Mouse (Mus musculus): ENCODE measurements around the gene Itgal.
A peak's percentile ranks its signal among the peaks of the same experiment; 100 is the strongest.

Itgal gene

DNA sequence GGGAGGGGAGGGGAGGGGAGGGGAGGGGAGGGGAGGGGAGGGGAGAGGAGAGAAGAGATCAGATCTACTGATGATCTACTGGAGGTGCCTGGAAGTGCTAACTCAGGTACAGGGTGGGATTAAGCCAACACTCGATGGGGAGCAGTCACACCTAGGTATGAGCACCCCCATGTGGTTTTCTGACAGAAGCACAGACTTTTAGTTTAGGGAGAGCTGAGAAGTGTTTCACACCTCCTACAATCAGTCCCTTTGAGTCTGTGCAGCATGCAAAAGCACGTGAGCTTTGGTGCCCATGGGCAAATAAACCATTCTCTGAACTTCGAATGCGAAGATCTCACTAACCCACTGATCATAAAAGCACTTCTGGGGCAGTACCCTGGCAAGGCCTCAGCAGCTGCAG lies 46.3 kb downstream of the Itgal start:
- no peak for DNase-seq (ENCODE audit: low spot score in 2 of 2)

DNA sequence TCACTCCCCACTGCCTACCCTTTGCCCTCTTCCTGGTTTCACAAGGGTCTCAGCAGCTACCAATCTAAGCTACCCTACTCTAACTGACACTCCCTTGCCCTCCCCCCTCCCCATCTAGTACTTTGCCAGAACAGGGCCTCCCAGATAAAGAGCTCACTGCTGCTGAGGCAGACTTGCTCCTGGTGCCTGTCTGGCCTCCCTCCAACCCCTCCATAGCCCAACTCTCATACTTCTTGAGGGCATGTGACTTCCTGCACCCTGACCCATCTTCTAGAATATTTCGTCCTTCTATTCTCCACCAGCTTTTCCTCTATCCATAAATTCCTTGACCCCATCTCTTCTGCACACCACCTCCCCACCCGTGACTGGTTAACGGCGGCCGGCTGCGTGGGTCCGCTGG lies 46.8 kb downstream of the Itgal start:
- no peak for DNase-seq (ENCODE audit: low spot score in 2 of 2)

DNA sequence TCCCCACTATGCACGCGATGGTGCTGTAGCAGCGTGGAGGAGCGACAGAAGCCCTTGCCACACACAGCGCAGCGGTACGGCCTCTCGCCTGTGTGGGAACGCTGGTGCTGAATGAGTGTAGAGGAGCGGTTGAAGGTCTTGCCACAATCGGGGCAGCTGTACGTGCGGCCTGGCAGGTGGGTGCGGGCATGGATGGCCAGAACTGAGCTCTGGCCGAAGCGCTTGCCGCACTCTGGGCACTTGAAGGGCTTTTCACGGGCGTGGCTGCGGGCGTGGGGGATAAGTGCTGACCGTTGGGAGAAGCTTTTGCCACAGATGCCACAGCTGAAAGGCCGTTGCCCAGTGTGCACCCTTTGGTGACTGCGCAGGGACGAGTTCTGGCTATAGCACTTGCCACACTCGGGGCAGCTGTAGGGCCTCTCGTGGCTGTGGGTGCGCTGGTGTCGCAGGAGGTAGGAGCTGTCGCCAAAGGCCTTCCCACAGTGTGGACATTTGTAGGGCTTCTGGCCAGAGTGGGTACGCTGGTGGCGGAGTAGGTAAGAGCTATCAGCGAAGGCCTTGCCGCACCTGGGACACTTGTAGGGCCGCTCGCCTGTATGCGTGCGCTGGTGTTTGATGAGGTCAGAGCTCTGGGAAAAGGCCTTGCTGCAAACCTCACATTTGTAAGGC lies 47.4 kb downstream of the Itgal start:
- DNase-seq (ENCODE audit: low spot score in 2 of 2): no peak

DNA sequence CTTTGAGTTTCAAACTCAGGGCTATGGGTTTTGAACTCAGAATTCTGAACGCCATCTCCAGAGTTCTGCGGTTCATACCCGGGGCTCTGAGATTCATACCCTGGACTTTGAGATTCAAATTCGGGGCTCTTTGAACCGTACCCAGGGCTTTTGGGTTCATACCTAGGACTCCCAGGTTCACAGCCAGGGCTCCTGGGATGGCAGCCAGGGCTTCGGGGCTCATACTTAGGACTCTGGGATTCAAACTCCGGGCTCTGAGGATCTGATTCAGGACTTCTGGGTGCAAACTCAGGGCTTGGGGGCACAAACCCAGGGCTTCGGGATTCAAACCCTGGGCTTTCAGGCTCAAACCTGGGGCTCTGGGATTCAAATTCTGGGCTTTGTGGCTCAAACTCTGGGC lies 48.3 kb downstream of the Itgal start:
- no peak for DNase-seq (ENCODE audit: low spot score in 2 of 2)

DNA sequence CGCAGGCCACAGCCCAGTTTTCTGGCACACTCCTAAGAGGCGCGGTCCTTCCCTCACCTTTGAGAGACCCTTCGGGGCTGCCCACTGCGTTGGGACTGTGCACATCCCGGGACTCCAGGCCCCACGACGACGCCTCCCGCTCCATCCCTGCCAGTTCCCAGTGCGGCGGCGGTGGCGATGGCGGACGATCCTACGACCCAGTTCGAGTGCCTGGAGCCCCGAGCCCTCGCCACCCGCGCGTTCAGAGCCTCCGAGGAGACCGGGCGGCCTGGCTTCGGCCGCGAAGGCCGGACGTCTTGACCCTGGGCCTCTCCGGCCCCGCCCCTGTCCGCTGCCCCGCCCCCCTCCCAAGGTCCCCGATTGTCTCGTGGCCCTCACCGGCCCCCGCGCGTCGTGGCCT lies 49.0 kb downstream of the Itgal start:
- peak in 1 of 2 experiments; percentile 47 for DNase-seq (ENCODE audit: low spot score in 2 of 2)

DNA sequence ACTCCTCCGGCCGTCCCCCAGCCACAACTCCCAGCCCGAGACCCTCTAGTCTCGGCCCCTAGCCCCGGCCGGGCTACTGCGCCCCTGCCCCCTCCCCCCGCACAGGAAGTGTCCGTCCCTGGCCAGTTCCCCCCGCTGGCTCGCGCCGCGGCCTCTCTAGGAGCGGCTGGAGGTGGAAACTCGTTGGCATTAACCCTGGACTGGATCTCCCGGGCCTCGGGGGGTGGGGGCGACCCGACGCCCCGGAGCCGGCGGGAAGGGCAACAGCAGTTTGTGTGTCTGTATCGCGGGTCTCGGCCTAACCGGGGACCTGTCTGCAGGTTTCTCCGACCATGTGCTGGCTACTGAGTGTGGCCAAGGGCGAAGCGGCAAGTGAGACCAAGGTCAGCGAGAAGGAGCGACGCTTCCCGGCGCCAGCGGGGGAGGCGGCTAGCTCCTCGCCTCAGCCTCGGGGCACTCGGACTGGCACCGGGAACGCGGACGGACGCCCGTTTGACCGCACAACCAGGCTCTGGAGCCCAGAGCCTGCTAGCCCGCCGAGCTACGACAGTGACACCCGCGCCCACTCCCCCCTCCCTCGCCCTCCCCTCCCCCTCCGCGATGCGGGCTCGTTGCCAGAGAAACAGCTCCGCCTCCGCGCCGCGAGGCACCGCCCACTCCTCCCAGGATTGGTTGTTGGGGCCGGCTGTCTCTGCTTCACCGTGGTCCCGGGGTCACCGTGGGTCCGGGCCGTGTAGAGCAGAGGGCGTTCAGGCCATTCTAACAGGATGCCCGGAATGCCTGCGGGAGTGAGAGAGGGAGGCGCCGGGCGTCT lies 49.7 kb downstream of the Itgal start, which contains the start of gene Zfp768:
Gene Zfp768, minus strand, starts transcription at position 78 of the 814 bp plus-strand sequence.
- peak; percentile 92 to 93 for DNase-seq (ENCODE audit: low spot score in 2 of 2)

DNA sequence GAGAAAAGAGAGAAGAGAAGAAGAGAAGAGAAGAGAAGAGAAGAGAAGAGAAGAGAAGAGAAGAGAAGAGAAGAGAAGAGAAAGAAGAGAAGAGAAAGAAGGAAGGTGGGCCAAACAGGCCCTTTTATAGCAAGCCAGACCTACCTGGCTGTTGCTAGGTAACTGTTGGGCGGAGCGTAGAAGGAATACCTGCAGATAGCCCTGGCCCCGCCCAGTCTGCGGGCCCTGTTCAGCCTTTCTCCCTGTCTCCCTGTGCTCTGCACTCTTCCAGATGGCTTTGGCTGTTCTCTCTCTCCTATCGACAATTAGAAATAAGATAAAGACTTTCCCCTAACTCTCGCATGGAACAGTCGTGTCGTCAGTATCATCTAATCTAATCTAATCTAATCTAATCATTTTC lies 50.6 kb downstream of the Itgal start:
- DNase-seq (ENCODE audit: low spot score in 2 of 2): no peak

DNA sequence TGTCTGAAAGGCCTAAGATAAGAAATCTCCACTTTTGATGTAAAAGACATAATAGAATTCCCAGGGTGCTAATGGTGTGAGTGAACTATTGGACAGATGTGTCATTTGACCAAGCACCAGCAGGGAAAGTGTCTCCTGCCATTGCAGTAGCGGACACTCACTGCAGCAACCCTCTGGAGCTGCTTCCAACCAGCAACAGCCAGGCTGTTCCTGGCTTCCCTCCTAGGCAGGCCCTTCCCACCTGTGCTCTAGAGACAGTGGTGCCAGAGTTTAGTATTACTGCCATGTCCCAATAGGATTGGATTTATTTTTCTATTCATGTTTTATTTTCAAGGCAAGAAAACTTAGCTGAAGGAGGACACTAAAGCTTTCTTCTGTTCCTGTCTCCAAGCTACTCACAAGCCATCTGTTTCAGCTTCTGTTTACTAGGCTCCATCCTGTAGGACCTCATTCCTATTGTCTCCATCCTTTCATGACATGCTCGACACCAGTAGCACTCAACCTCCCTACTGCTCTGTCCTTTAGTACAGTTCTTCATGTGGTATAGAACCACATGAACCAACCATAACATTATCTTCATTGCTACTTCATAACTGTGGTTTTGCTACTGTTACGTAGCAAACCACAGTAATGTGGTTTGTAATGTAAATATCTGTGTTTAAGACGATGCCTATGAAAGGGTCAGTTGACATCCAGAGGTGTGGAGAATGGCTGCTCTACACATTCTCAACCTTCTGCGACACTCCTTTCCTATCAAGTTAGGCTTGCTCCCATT lies 55.4 kb downstream of the Itgal start:
- DNase-seq (ENCODE audit: low spot score in 2 of 2): no peak

DNA sequence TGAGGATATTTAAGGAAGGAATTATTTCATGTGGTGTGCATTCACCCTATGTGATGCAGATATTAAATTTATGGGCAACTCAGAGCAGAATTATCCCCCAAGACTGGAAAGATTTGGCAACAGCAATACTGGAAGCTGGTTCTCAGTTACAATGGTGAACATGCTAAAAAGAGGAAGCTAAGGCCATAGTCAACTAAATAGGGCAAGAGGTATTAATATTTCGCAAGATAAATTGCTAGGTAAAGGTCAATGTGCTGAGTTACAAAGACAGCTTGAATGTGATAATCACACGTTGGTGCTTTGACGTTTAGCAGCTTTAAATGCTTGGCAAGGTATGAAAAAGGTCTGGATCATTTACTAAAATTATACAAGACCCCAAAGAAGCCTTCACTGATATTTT lies 59.7 kb downstream of the Itgal start:
- no peak for DNase-seq (ENCODE audit: low spot score in 2 of 2)

DNA sequence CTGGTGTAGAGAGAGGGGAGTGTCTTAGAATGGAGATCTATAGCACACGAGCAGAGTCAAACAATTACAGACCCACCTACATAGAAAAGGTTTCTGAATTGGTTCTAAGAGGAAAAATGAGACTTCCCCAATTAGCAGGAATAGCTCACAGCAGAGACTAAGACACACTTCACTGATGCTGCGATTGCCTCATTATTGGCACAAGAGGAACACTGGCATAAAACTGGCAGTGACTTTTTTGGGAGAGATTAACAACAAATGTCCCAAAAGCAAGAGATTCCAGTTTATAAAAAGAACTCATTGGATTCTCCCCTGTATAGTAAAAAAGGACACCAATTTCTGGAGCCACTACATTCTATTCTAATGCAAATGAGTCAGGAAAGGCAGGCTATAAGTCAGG lies 61.8 kb downstream of the Itgal start:
- DNase-seq (ENCODE audit: low spot score in 2 of 2): no peak

DNA sequence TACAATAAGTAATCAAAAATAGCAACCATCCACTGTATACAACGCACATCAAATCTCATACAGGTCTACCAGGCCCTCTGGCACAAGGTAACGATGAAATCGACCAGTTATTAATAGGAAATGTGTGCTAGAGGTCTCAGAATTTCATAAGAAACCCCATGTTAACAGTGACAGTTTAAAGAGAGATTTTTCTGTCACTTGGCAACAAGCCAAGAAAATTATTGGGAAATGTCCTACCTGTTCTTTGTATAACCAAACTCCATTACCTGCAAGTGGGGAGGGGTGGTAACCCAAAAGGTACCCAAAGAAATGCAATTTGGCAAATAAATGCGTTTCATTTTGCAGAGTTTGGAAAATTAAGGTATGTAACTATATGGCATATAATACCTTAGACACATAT lies 62.4 kb downstream of the Itgal start:
- DNase-seq (ENCODE audit: low spot score in 2 of 2): no peak

DNA sequence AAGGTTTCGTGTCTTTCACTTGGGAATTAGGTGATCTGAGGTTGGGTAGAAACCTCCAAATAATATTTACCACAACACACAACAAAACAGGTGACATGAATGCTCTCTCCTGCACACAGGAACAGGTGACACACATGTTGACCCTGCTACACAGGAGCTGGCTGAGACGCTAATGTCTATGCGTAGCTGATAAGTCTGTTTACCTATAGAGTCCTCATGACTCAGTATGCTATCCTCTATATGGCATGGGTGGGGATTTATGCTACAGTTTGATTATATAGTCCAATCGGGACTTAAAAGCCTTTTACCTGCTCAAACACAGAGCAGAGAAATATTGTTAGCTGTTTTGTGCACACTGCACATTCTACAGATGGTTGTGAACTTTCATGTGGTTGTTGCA lies 64.2 kb downstream of the Itgal start:
- DNase-seq (ENCODE audit: low spot score in 2 of 2): no peak

DNA sequence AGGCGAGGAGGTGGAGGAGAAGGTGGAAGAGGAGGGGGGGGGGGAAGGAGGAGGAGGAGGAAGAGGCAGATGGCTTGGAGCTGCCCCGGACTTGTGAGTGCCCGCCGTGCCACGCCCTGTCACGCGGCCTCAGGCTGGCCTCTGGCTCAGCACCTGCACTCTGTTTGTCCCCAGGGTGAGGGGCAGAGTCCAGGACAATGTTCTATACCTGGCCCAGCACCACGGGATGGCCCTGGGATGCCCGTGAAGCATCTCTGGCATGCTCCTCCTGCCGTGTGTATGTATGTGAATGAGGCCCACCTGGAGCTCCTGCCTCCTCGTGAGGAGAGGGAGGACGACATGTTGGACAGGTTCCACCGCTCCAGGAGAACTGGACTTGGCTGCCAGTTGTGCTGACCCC lies 65.4 kb downstream of the Itgal start:
- no peak for DNase-seq (ENCODE audit: low spot score in 2 of 2)

DNA sequence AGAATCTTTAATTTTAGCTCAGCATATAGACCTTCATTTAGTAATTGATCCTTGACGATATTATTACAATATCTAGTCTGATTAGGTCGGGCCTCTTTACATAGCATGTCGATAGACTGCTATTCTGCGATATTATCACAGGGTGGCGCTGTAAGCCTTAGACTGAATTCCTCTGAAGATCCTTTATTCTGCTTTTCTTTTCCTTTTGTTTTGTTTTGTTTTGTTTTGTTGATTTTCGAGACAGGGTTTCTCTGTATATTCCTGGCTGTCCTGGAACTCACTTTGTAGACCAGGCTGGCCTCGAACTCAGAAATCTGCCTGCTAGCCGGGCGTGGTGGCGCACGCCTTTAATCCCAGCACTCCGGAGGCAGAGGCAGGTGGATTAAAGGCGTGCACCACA lies 66.4 kb downstream of the Itgal start:
- DNase-seq (ENCODE audit: low spot score in 2 of 2): peak in 1 of 2 experiments; percentile 36

DNA sequence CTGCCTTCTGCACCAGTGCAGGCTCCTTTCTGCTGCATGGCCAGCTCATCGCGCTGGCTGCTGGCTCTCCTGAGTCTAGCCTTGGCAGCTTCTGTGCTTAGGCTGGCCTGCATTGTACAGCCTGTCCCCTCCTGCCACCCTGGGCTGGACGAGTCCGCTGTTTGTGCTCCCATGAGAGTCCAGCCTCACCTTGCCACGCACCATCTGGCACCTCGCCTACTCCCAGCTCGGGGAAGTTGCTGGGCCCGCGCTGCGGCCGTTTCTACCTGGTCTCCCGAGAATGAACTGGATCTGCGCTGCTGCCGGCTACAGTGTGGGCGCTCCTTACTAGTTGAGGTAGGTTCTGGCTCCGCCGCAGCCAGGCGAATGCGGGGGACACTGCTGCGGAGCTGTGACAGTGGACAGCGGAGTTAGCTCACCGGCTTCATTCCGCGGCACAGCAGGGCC lies 67.4 kb downstream of the Itgal start:
- DNase-seq (ENCODE audit: low spot score in 2 of 2): peak in 1 of 2 experiments; percentile 22

DNA sequence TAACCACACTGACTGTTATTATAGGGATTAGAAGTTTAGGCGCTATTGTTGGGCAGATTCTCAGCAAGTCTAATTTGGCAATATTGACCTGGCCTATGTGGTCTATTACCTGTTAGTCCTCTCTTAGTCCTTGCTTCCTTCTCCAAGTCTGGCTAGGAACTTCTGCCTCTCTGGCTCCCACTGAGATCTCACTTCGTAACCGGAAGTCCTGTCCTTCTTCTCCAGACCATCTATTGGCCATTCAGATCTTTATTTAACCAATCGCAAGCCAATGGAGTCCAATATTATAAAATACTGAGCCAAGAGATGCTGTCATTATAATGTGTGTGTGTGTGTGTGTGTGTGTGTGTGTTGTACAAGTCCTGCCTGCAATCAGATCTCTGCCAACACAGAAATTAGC lies 68.1 kb downstream of the Itgal start:
- no peak for DNase-seq (ENCODE audit: low spot score in 2 of 2)

DNA sequence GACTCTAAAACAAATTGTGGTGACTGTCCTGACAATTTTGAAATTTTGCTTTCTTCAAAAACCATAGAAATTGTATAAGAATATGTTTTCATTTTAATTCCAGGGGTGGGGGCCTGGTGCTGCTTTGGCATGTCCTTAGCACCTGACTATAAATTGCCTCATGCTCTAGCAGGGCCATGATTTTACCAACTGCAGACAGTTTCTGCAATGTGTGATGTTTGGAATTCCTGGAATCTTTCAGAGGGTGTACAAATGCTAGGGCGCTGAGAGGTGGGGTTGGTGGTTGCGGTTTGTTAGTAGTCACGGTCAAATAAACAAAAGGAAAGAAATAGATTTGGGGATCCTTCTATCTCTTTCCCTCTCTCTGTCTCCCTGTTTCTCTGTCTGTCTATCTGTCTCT lies 70.2 kb downstream of the Itgal start:
- no peak for DNase-seq (ENCODE audit: low spot score in 2 of 2)

DNA sequence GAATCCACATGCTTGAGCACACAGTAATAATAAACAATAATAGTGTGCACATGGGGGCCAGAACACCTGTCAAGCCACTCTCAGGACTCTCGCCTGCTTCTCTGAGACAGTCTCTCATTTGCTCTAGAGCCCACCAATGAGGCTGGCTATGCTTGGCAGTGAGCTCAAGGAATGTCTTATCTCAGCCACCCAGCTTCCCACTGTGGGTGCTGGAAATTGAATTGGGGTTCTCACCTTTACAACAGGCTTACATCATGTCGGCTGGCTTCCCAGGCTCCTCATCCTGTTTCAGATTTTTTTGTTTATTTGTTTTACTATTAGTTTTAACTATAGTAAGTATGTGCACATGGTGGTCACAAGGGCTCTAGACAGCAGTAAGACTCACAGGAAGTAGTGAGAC lies 75.2 kb downstream of the Itgal start:
- DNase-seq (ENCODE audit: low spot score in 2 of 2): no peak

DNA sequence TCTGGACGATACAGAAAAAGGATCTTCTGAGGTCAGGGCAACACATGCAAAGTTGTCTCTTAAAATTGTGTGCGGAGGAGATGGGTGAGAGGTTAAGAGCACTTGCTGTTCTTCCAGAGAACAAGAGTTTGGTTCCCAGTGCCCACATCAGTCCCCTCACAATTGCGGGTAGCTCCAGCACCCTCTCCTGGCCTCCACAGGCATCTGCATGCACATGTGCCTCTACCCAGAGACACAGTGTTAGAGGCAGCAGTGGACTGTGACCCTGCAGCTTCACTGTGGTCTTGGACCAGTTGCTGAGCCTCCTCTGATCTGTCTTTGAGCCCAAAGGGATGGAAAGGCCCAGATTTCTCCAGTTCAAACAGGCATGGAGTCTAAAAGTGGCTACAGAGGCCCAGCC lies 75.8 kb downstream of the Itgal start:
- peak; percentile 49 to 53 for DNase-seq (ENCODE audit: low spot score in 2 of 2)

DNA sequence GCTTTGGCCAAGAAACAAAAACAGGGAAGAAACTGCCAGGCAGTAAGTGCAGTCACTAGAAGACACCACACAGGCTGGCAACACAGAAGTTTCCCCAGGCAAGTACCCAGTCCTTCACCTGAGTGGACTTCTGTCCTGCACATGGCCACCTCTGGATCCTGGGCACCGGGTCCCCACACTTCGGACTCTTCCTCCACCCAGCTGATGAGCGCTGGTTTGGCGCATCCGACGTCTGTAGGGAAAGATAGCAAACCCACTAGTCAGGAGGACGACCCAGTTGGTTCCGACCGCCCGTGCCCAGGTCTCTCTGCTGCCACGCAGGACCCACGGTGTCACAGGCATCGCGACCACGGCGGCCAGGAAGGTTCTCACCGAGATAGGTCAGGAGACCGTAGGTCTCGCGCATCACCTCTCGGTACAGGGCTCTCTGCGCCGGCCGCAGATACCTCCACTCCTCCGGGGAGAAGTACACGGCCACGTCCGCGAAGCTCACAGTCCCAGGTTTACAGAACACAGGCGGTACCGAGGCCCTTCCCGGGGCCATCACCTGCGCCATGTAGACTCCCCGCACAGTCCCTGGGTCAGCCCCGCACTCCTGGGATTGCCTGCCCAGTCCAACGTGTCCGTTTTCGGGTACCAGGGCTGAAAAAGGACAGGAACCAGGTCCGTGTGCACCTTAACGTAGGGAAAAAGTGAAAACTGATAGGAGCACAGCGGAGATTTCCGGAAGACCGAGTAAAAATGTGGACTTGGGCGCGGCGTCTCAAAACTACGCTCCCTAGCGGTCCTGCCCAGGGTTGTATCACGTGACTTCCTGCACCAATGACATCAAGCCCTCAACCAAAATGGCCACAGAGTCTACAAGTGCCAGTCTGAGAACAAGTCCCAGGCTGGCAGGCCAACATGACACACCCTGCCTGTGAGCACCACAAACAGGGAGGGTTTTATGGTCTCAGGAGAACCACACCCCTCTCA lies 79.5 kb downstream of the Itgal start, which contains the start of gene Zfp747:
Gene Zfp747, minus strand, starts transcription at position 780 of the 975 bp plus-strand sequence.
- DNase-seq (ENCODE audit: low spot score in 2 of 2): peak; percentile 94 to 97

DNA sequence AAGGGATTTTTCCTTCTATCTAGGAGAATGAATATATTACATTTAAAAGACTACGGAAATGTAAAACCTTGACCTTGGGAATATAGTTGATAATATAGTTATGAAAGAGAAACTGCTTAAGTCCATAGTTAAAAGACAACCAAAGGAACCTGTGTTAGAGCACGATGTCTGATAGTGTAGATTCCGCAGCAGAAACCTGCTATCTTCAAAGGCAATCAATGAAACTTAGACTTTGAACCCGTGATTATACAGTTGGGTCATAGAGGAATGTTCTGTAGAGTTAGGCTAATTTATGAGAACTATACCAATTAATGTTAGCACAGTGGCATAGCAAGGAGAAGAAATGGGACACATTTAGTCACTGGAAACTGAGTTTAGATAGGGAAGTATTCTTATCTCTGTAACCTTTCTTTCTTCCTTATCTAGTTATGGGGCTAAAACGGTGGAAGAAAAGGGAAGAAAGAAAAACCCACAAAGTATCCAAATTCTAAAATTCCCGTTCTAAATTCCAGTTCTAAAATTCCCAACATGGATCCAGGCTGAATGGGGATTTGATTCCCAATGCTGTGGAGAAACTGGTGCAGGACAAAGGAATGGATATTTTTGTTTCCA lies 82.4 kb downstream of the Itgal start:
- DNase-seq (ENCODE audit: low spot score in 2 of 2): no peak
